Mouse (Mus musculus): ENCODE data around the gene Dock1.
A peak's percentile ranks its signal among the peaks of the same experiment; 100 is the strongest.

Gene Dock1

GRCm38 (mm10) chr7:134696126-134696979 is 25.9 kb downstream of the Dock1 start:
- DNase-seq, result no peak

GRCm38 (mm10) chr7:134697479-134697878 is 27.0 kb downstream of the Dock1 start:
- DNase-seq, result no peak

GRCm38 (mm10) chr7:134698246-134698645 is 27.8 kb downstream of the Dock1 start:
- DNase-seq, result no peak

- no peak for DNase-seq
Measured at GRCm38 (mm10) chr7:134700001-134700400, 29.5 kb downstream of the Dock1 start.

- no peak for DNase-seq
Measured at GRCm38 (mm10) chr7:134702481-134702880, 32.0 kb downstream of the Dock1 start.

- peak; percentile 73 for DNase-seq
Measured at GRCm38 (mm10) chr7:134703704-134704103, 33.2 kb downstream of the Dock1 start.

- DNase-seq, result no peak
Measured at GRCm38 (mm10) chr7:134709226-134709853, 38.9 kb downstream of the Dock1 start.

GRCm38 (mm10) chr7:134711576-134711975 is 41.1 kb downstream of the Dock1 start:
- no peak for DNase-seq

- DNase-seq, result no peak
Measured at GRCm38 (mm10) chr7:134719406-134719805, 49.0 kb downstream of the Dock1 start.

GRCm38 (mm10) chr7:134722361-134722760 is 51.9 kb downstream of the Dock1 start:
- no peak for DNase-seq

- no peak for DNase-seq
Measured at GRCm38 (mm10) chr7:134722955-134723354, 52.5 kb downstream of the Dock1 start.

GRCm38 (mm10) chr7:134723509-134723908 is 53.1 kb downstream of the Dock1 start:
- no peak for DNase-seq

- no peak for DNase-seq
Measured at GRCm38 (mm10) chr7:134724841-134725240, 54.4 kb downstream of the Dock1 start.

- DNase-seq, result peak; percentile 40
Measured at GRCm38 (mm10) chr7:134725551-134726529, 55.4 kb downstream of the Dock1 start.

- no peak for DNase-seq
Measured at GRCm38 (mm10) chr7:134726530-134727258, 56.2 kb downstream of the Dock1 start.

- peak; percentile 11 for DNase-seq
Measured at GRCm38 (mm10) chr7:134729348-134729747, 58.9 kb downstream of the Dock1 start.

GRCm38 (mm10) chr7:134730406-134731126 is 60.1 kb downstream of the Dock1 start:
- DNase-seq, result no peak

GRCm38 (mm10) chr7:134747059-134747458 is 76.6 kb downstream of the Dock1 start:
- DNase-seq, result no peak

- no peak for DNase-seq
Measured at GRCm38 (mm10) chr7:134748376-134748775, 77.9 kb downstream of the Dock1 start.

GRCm38 (mm10) chr7:134749613-134750012 is 79.2 kb downstream of the Dock1 start:
- no peak for DNase-seq

GRCm38 (mm10) chr7:134751496-134751895 is 81.0 kb downstream of the Dock1 start:
- DNase-seq, result no peak

- DNase-seq, result no peak
Measured at GRCm38 (mm10) chr7:134753417-134753816, 83.0 kb downstream of the Dock1 start.
